Mouse (Mus musculus): ENCODE measurements at regions not wholly inside any gene's neighbourhood (a gene's known extent, or its start where the extent isn't known, plus 50 kb on each side); places are given as distances from the start of the nearest gene placed in this dataset.

GRCm38 (mm10) chr3:132417742-132418141 lies 211.9 kb upstream of the Gimd1 start:
- Histone ChIP-seq H3K4me3 (no peak overlapping the region), H3K9me3 (no peaks in the 10 kb centered on the region), H3K4me2 (no peak overlapping the region), H3K36me3 (no peaks in the 10 kb centered on the region), H3K27me3 (replicated peaks) (no peaks in the 10 kb centered on the region), H3K27ac (replicated peaks) (no peak overlapping the region), H3K4me1 (no peaks in the 10 kb centered on the region), H3K9ac (no peak overlapping the region)
- 52% methylated on average over 2 of the region's 2 CpGs for WGBS
- ATAC-seq (ENCODE audit: extremely low read depth, insufficient number of reproducible peaks, low FRiP score, low TSS enrichment), result no peak

- Histone ChIP-seq H3K27me3 (replicated peaks) (no peaks in the 10 kb centered on the region), H3K36me3 (no peaks in the 10 kb centered on the region), H3K27ac (replicated peaks) (no peak overlapping the region), H3K4me3 (no peak overlapping the region), H3K4me2 (no peak overlapping the region), H3K9ac (no peak overlapping the region), H3K9me3 (no peaks in the 10 kb centered on the region), H3K4me1 (no peaks in the 10 kb centered on the region)
- ATAC-seq (ENCODE audit: extremely low read depth, insufficient number of reproducible peaks, low FRiP score, low TSS enrichment), result no peak
- WGBS, result 56% methylated on average over 11 of the region's 11 CpGs
Measured at GRCm38 (mm10) chr3:132425819-132426671, 203.6 kb upstream of the Gimd1 start.

GRCm38 (mm10) chr3:132427244-132427643 lies 202.4 kb upstream of the Gimd1 start:
- 61% methylated on average over 9 of the region's 9 CpGs for WGBS
- H3K27ac ChIP-seq (replicated peaks), result no peak overlapping the region
- no peak for ATAC-seq (ENCODE audit: extremely low read depth, insufficient number of reproducible peaks, low FRiP score, low TSS enrichment)

GRCm38 (mm10) chr3:132428148-132428547 lies 201.5 kb upstream of the Gimd1 start:
- Histone ChIP-seq H3K4me1 (no peaks in the 10 kb centered on the region), H3K9ac (no peak overlapping the region), H3K36me3 (no peaks in the 10 kb centered on the region), H3K9me3 (no peaks in the 10 kb centered on the region), H3K4me3 (no peak overlapping the region), H3K4me2 (no peak overlapping the region), H3K27me3 (replicated peaks) (no peaks in the 10 kb centered on the region), H3K27ac (replicated peaks) (no peak overlapping the region)
- WGBS, result 72% methylated on average over 17 of the region's 17 CpGs
- no peak for ATAC-seq (ENCODE audit: extremely low read depth, insufficient number of reproducible peaks, low FRiP score, low TSS enrichment)

More at GRCm38 (mm10) chr3:132427244-132427643, 202.4 kb upstream of the Gimd1 start:
- no peak overlapping the region for H3K9ac ChIP-seq
- H3K27me3 ChIP-seq (replicated peaks), result no peaks in the 10 kb centered on the region
- H3K4me2 ChIP-seq, result no peak overlapping the region
- no peaks in the 10 kb centered on the region for H3K36me3 ChIP-seq
- no peak overlapping the region for H3K4me3 ChIP-seq
- H3K9me3 ChIP-seq, result no peaks in the 10 kb centered on the region
- no peaks in the 10 kb centered on the region for H3K4me1 ChIP-seq

- H3K27me3 ChIP-seq (replicated peaks), result no peaks in the 10 kb centered on the region
- H3K4me3 ChIP-seq, result no peak overlapping the region
- H3K4me1 ChIP-seq, result no peaks in the 10 kb centered on the region
- H3K36me3 ChIP-seq, result no peaks in the 10 kb centered on the region
- no peak overlapping the region for H3K4me2 ChIP-seq
- H3K9me3 ChIP-seq, result no peaks in the 10 kb centered on the region
- ATAC-seq (ENCODE audit: extremely low read depth, insufficient number of reproducible peaks, low FRiP score, low TSS enrichment), result no peak
- no peak overlapping the region for H3K9ac ChIP-seq
- H3K27ac ChIP-seq (replicated peaks), result no peak overlapping the region
Measured at GRCm38 (mm10) chr3:132431805-132432204, 197.8 kb upstream of the Gimd1 start.

GRCm38 (mm10) chr3:132441226-132441625 lies 188.4 kb upstream of the Gimd1 start:
- Histone ChIP-seq H3K4me3 (no peak overlapping the region), H3K9ac (no peak overlapping the region), H3K27ac (replicated peaks) (no peak overlapping the region), H3K36me3 (no peaks in the 10 kb centered on the region), H3K4me1 (no peaks in the 10 kb centered on the region), H3K27me3 (replicated peaks) (no peaks in the 10 kb centered on the region), H3K9me3 (no peaks in the 10 kb centered on the region), H3K4me2 (no peak overlapping the region)
- ATAC-seq (ENCODE audit: extremely low read depth, insufficient number of reproducible peaks, low FRiP score, low TSS enrichment), result no peak
- whole genome bisulfite sequencing, result 76% methylated on average over 6 of the region's 6 CpGs

GRCm38 (mm10) chr3:132453927-132454326 lies 175.7 kb upstream of the Gimd1 start:
- H3K4me2 ChIP-seq, result no peak overlapping the region
- no peak overlapping the region for H3K9ac ChIP-seq
- H3K27me3 ChIP-seq (replicated peaks), result no peaks in the 10 kb centered on the region
- H3K27ac ChIP-seq (replicated peaks), result no peak overlapping the region
- no peaks in the 10 kb centered on the region for H3K9me3 ChIP-seq
- no peak overlapping the region for H3K4me3 ChIP-seq
- no peaks in the 10 kb centered on the region for H3K36me3 ChIP-seq
- 47% methylated on average over 4 of the region's 4 CpGs for WGBS
- ATAC-seq (ENCODE audit: extremely low read depth, insufficient number of reproducible peaks, low FRiP score, low TSS enrichment), result no peak
- H3K4me1 ChIP-seq, result no peaks in the 10 kb centered on the region

- H3K4me2 ChIP-seq, result no peak overlapping the region
- H3K4me1 ChIP-seq, result no peaks in the 10 kb centered on the region
- H3K27ac ChIP-seq (replicated peaks), result no peak overlapping the region
- no peaks in the 10 kb centered on the region for H3K27me3 ChIP-seq (replicated peaks)
- no peak for ATAC-seq (ENCODE audit: extremely low read depth, insufficient number of reproducible peaks, low FRiP score, low TSS enrichment)
- H3K9ac ChIP-seq, result no peak overlapping the region
- no peaks in the 10 kb centered on the region for H3K9me3 ChIP-seq
- no peak overlapping the region for H3K4me3 ChIP-seq
- WGBS, result 71% methylated on average over 5 of the region's 5 CpGs
- H3K36me3 ChIP-seq, result no peaks in the 10 kb centered on the region
Measured at GRCm38 (mm10) chr3:132462348-132462959, 167.2 kb upstream of the Gimd1 start.

GRCm38 (mm10) chr3:132471070-132471469 lies 158.6 kb upstream of the Gimd1 start:
- H3K4me2 ChIP-seq, result no peak overlapping the region
- H3K27ac ChIP-seq (replicated peaks), result no peak overlapping the region
- no peaks in the 10 kb centered on the region for H3K36me3 ChIP-seq
- H3K9ac ChIP-seq, result no peak overlapping the region
- no peaks in the 10 kb centered on the region for H3K27me3 ChIP-seq (replicated peaks)
- no peaks in the 10 kb centered on the region for H3K4me1 ChIP-seq
- 44% methylated on average over 4 of the region's 4 CpGs for WGBS
- no peak for ATAC-seq (ENCODE audit: extremely low read depth, insufficient number of reproducible peaks, low FRiP score, low TSS enrichment)
- no peaks in the 10 kb centered on the region for H3K9me3 ChIP-seq
- no peak overlapping the region for H3K4me3 ChIP-seq

GRCm38 (mm10) chr3:132477768-132478167 lies 151.9 kb upstream of the Gimd1 start:
- no peak overlapping the region for H3K4me3 ChIP-seq
- H3K36me3 ChIP-seq, result no peaks in the 10 kb centered on the region
- no peaks in the 10 kb centered on the region for H3K4me1 ChIP-seq
- no peaks in the 10 kb centered on the region for H3K9me3 ChIP-seq
- H3K4me2 ChIP-seq, result no peak overlapping the region
- H3K9ac ChIP-seq, result no peak overlapping the region
- WGBS, result 78% methylated on average over 5 of the region's 5 CpGs
- no peak for ATAC-seq (ENCODE audit: extremely low read depth, insufficient number of reproducible peaks, low FRiP score, low TSS enrichment)
- no peak overlapping the region for H3K27ac ChIP-seq (replicated peaks)
- no peaks in the 10 kb centered on the region for H3K27me3 ChIP-seq (replicated peaks)

- no peak overlapping the region for H3K4me2 ChIP-seq
- no peak overlapping the region for H3K4me3 ChIP-seq
- no peaks in the 10 kb centered on the region for H3K9me3 ChIP-seq
- no peak for ATAC-seq (ENCODE audit: extremely low read depth, insufficient number of reproducible peaks, low FRiP score, low TSS enrichment)
- H3K27me3 ChIP-seq (replicated peaks), result no peaks in the 10 kb centered on the region
- no peak overlapping the region for H3K27ac ChIP-seq (replicated peaks)
- no peaks in the 10 kb centered on the region for H3K4me1 ChIP-seq
- H3K36me3 ChIP-seq, result no peaks in the 10 kb centered on the region
- no peak overlapping the region for H3K9ac ChIP-seq
- 64% methylated on average over 2 of the region's 2 CpGs for WGBS
Measured at GRCm38 (mm10) chr3:132479275-132479674, 150.3 kb upstream of the Gimd1 start.

- no peaks in the 10 kb centered on the region for H3K27me3 ChIP-seq (replicated peaks)
- no peak overlapping the region for H3K4me3 ChIP-seq
- H3K4me2 ChIP-seq, result no peak overlapping the region
- H3K4me1 ChIP-seq, result no peaks in the 10 kb centered on the region
- H3K27ac ChIP-seq (replicated peaks), result no peak overlapping the region
- no peak for ATAC-seq (ENCODE audit: extremely low read depth, insufficient number of reproducible peaks, low FRiP score, low TSS enrichment)
- no peak overlapping the region for H3K9ac ChIP-seq
- no peaks in the 10 kb centered on the region for H3K36me3 ChIP-seq
- WGBS, result 78% methylated on average over 2 of the region's 2 CpGs
- H3K9me3 ChIP-seq, result no peaks in the 10 kb centered on the region
Measured at GRCm38 (mm10) chr3:132484814-132485213, 144.8 kb upstream of the Gimd1 start.
